Mouse (Mus musculus): Measurements from ENCODE around the gene Dleu7.

GRCm38 (mm10) chr14:62258978-62259536 is 33.8 kb downstream of the Dleu7 start:
- TF ChIP-seq CTCF (conservative IDR thresholded peaks at IDR 0.05; ENCODE audit: insufficient read depth, insufficient read length, low read depth, low read length) (no peak), POLR2A (IDR thresholded peaks at IDR 0.05; ENCODE audit: low read depth, low read length) (no peak)
